Mouse (Mus musculus) heart, postnatal 36 days (tissue): ENCODE results near the gene Smim17. TPM values are rescaled to one million over a fixed set of nuclear protein-coding genes. Genes with fewer than 3 reads are reported as not detected.
"Not testable (repeated sequence)": the region's sequence is repeated elsewhere in the genome, so short reads cannot be mapped to it uniquely, and the experiment has no call there.

Source experiments
- DNase-seq, 2 experiments: peaks; one replicate each; pipeline ENCODE4 v3.0.0; 2021 to 2022
- intact Hi-C: fragments of 180-260 bp; cut with DNase I; formaldehyde crosslinking; loops from one replicate; pipeline ENCODE4 v1.15.1; 2025
- total RNA-seq, 2 experiments: library from RNA; stranded (reverse); gene quantifications; 2 replicates each; pipeline ENCODE4 v1.2.3; 2021

The Smim17 gene
- total RNA-seq: not detected

- intact Hi-C loops: loop anchor here (2.0 kb wide), 1 partner anchor 15 kb away; the partner anchor contains the start of gene Zfp28
- peak; percentile 27 to 34 for DNase-seq
These were observed at the start of gene Smim17 for GRCm38 (mm10) chr7:6397996-6398975. Gene Smim17, plus strand, starts transcription at chr7:6398715.

- DNase-seq: peak; percentile 21 to 36
- intact Hi-C loops: loop anchor here (5.0 kb wide), 2 partner anchors 559 to 579 kb away; no protein-coding TSS in a partner anchor
These were observed 40.4 kb upstream of the Smim17 start for GRCm38 (mm10) chr7:6358121-6358520.

- intact Hi-C loops: loop anchor here (1.0 to 5.0 kb wide), 3 partner anchors 71 to 578 kb away; no protein-coding TSS in a partner anchor
- peak; percentile 10 to 22 for DNase-seq
These were observed 39.5 kb upstream of the Smim17 start for GRCm38 (mm10) chr7:6358937-6359590.

GRCm38 (mm10) chr7:6360477-6361060 lies 37.9 kb upstream of the Smim17 start:
- DNase-seq: no peak
- intact Hi-C loops: loop anchor here (5.0 kb wide), 2 partner anchors 367 to 917 kb away; partner anchors contain the start of gene Gm45844

- intact Hi-C loops: loop anchor here (5.0 kb wide), 2 partner anchors 366 to 916 kb away; partner anchors contain the start of gene Gm45844
- no peak for DNase-seq
These were observed 36.8 kb upstream of the Smim17 start for GRCm38 (mm10) chr7:6361756-6362155.

- DNase-seq: peak; percentile 95 to 97
- intact Hi-C loops: loop anchor here (1.0 to 5.0 kb wide), 4 partner anchors 21 to 915 kb away; partner anchors contain the start of genes Gm20715, Gm45844 and Zfp28
These were observed 36.1 kb upstream of the Smim17 start for GRCm38 (mm10) chr7:6362268-6363046.

GRCm38 (mm10) chr7:6363047-6363488 lies 35.4 kb upstream of the Smim17 start, which contains the start of gene Zfp78:
Gene Zfp78, plus strand, starts transcription at chr7:6363280.
- intact Hi-C loops: loop anchor here (1.0 to 5.0 kb wide), 4 partner anchors 20 to 914 kb away; partner anchors contain the start of genes Gm20715, Gm45844 and Zfp28
- peak in 1 of 2 experiments; percentile 90 for DNase-seq

GRCm38 (mm10) chr7:6364761-6365160 lies 33.8 kb upstream of the Smim17 start:
- intact Hi-C loops: loop anchor here (5.0 kb wide), 2 partner anchors 363 to 913 kb away; partner anchors contain the start of gene Gm45844
- no peak for DNase-seq

- intact Hi-C loops: no loop called here
These were observed 31.3 kb upstream of the Smim17 start for GRCm38 (mm10) chr7:6367185-6367584.

GRCm38 (mm10) chr7:6368146-6368545 lies 30.4 kb upstream of the Smim17 start:
- DNase-seq, intact Hi-C loops: not testable (repeated sequence)

More at GRCm38 (mm10) chr7:6367185-6367584, 31.3 kb upstream of the Smim17 start:
- DNase-seq: no peak

GRCm38 (mm10) chr7:6369460-6369859 lies 29.1 kb upstream of the Smim17 start:
- DNase-seq: no peak
- intact Hi-C loops: no loop called here

- no peak for DNase-seq
- intact Hi-C loops: no loop called here
These were observed 25.5 kb upstream of the Smim17 start for GRCm38 (mm10) chr7:6372993-6373392.

- no peak for DNase-seq
- intact Hi-C loops: no loop called here
These were observed 20.1 kb upstream of the Smim17 start for GRCm38 (mm10) chr7:6378441-6378840.

GRCm38 (mm10) chr7:6381431-6381830 lies 17.1 kb upstream of the Smim17 start:
- intact Hi-C loops: loop anchor here (10.0 kb wide), 1 partner anchor 207 kb away; the partner anchor contains the start of gene Zfp444

GRCm38 (mm10) chr7:6383044-6383455 lies 15.5 kb upstream of the Smim17 start, which contains the start of gene Zfp28:
Gene Zfp28, plus strand, starts transcription at chr7:6383295.
- intact Hi-C loops: loop anchor here (1.0 to 10.0 kb wide), 4 partner anchors 16 to 208 kb away; partner anchors contain the start of genes Gm20715, Smim17, Zfp444 and Zfp78
- DNase-seq: peak; percentile 90 to 92

More at GRCm38 (mm10) chr7:6381431-6381830, 17.1 kb upstream of the Smim17 start:
- DNase-seq: no peak

- DNase-seq: no peak
- intact Hi-C loops: loop anchor here (10.0 kb wide), 1 partner anchor 209 kb away; the partner anchor contains the start of gene Zfp444
These were observed 14.5 kb upstream of the Smim17 start for GRCm38 (mm10) chr7:6384011-6384410.

- peak; percentile 10 to 20 for DNase-seq
- intact Hi-C loops: loop anchor here (10.0 kb wide), 1 partner anchor 212 kb away; the partner anchor contains the start of gene Zfp444
These were observed 11.5 kb upstream of the Smim17 start for GRCm38 (mm10) chr7:6386995-6387394.

GRCm38 (mm10) chr7:6388971-6389370 lies 9.5 kb upstream of the Smim17 start:
- DNase-seq: no peak
- intact Hi-C loops: loop anchor here (10.0 kb wide), 1 partner anchor 214 kb away; the partner anchor contains the start of gene Zfp444

- intact Hi-C loops: loop anchor here (10.0 kb wide), 1 partner anchor 215 kb away; the partner anchor contains the start of gene Zfp444
- DNase-seq: no peak
These were observed 9.1 kb upstream of the Smim17 start for GRCm38 (mm10) chr7:6389449-6389848.
